Mouse (Mus musculus) hindbrain, embryonic 12.5 days (tissue): ENCODE results near the gene Lipm. TPM values are rescaled to one million over a fixed set of nuclear protein-coding genes. Genes with fewer than 3 reads are reported as not detected.

Experiments used
- ATAC-seq: fragments of 200-750 bp; cut with Nextera tagmentation; 2 replicates; pipeline ENCODE4 v1.8.0; 2017; ENCODE audit warnings: moderate TSS enrichment; ENCODE audit not compliant: low FRiP score
- H3K27ac ChIP-seq: fragments of 300-500 bp; sonication (generic); 2 replicates; pipeline ENCODE4 v1.5.1; 2016; ENCODE audit warnings: mild to moderate bottlenecking
- H3K27me3 ChIP-seq: fragments of 300-500 bp; sonication (generic); 2 replicates; pipeline ENCODE4 v1.6.1; 2016; ENCODE audit warnings: mild to moderate bottlenecking
- H3K36me3 ChIP-seq: fragments of 300-500 bp; sonication (generic); 2 replicates; pipeline ENCODE4 v1.6.1; 2016; ENCODE audit warnings: mild to moderate bottlenecking
- H3K4me1 ChIP-seq: fragments of 300-500 bp; sonication (generic); 2 replicates; pipeline ENCODE4 v1.6.1; 2016
- H3K4me2 ChIP-seq: fragments of 300-500 bp; sonication (generic); replicated peaks from 2 replicates; pipeline ENCODE4 v1.6.1; 2016; ENCODE audit warnings: mild to moderate bottlenecking
- H3K4me3 ChIP-seq: fragments of 300-500 bp; sonication (generic); 2 replicates; pipeline ENCODE4 v1.5.1; 2016; ENCODE audit warnings: mild to moderate bottlenecking
- H3K9ac ChIP-seq: fragments of 300-500 bp; sonication (generic); 2 replicates; pipeline ENCODE4 v1.6.1; 2016; ENCODE audit warnings: mild to moderate bottlenecking, moderate library complexity
- H3K9me3 ChIP-seq: fragments of 300-500 bp; sonication (generic); replicated peaks from 2 replicates; pipeline ENCODE4 v1.6.1; 2016; ENCODE audit warnings: mild to moderate bottlenecking
- WGBS: fragments of 180-500 bp; shearing (Covaris S2); methylation state at CpG from one replicate; pipeline ENCODE4 v1.1.7; 2016; 5-methylcytosine and 5-hydroxymethylcytosine counted together
- microRNA-seq: library from miRNA; unstranded; fragments of <30 nt; microRNA quantifications from one replicate; pipeline ENCODE4, GENCODE M21; 2017
- polyA plus RNA-seq: library from polyadenylated mRNA; unstranded; fragments of >200 nt; fragmentation: Nextera tagmentation; extraction: Ambion mirVana; gene quantifications from 2 replicates; pipeline ENCODE4 v1.2.1, GENCODE M21; 2016

Lipm gene
- polyA plus RNA-seq, 1 experiment from 2014 or later, result not detected

DNA sequence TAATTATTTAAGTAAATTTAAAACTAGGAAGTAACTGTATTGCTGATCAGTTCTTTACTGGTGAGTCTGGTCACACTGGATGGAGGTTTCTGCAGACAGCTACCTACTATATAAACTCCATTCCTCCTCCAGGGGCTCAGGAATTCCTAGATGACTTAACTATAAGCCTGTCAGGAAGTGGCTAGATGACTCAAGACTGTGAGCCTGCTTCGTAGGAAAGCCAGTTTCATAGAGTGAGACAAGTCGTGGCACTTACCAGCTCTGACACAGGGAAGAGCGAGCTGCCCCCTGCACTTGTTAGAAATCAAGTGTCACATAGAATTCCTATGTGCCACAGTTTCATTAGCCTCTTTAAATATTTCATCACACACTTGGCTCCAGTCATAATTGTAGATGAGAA lies 70.4 kb downstream of the Lipm start:
- no peak overlapping the region for H3K27ac ChIP-seq
- no peak for ATAC-seq
- no peak overlapping the region for H3K4me3 ChIP-seq
- no peak overlapping the region for H3K4me2 ChIP-seq
- no peaks in the 10 kb centered on the region for H3K27me3 ChIP-seq
- no peaks in the 10 kb centered on the region for H3K4me1 ChIP-seq
- WGBS, result 75% methylated on average over 3 of the region's 3 CpGs
- no peak overlapping the region for H3K9ac ChIP-seq
- no peaks in the 10 kb centered on the region for H3K36me3 ChIP-seq
- H3K9me3 ChIP-seq, result no peaks in the 10 kb centered on the region

Small RNAs within 50 kb of the gene (microRNA-seq; reads per million reads assigned to microRNA genes)
- gene Gm23334, result not detected

Other genes with a start within 250 kb of the Lipm start
- gene Lipf, start 139.7 kb upstream of the Lipm start, polyA plus RNA-seq, result not detected in 2 replicates
- gene Lipk, start 92.6 kb upstream of the Lipm start, polyA plus RNA-seq, result not detected in 2 replicates
- not detected in 2 replicates for gene Lipn, start 33.6 kb upstream of the Lipm start, polyA plus RNA-seq
- gene Ankrd22, start 65.1 kb downstream of the Lipm start, polyA plus RNA-seq, result not detected in 2 replicates
- 4.0 and 4.9 TPM in 2 replicates for gene Stambpl1, start 91.3 kb downstream of the Lipm start, polyA plus RNA-seq
- 45.1 and 90.0 TPM in 2 replicates for gene Acta2, start 154.7 kb downstream of the Lipm start, polyA plus RNA-seq
- gene Fas, start 189.7 kb downstream of the Lipm start, polyA plus RNA-seq, result 1.4 and 1.6 TPM in 2 replicates